Mouse (Mus musculus) megakaryocyte, adult 5-6 weeks (primary cell): ENCODE measurements around the gene Olfr1358. TPM values are rescaled to one million over a fixed set of nuclear protein-coding genes. Genes with fewer than 3 reads are reported as not detected.
"Not testable (repeated sequence)": the region's sequence is repeated elsewhere in the genome, so short reads cannot be mapped to it uniquely, and the experiment has no call there.

Experiments used
- ATAC-seq: 2 replicates; pipeline ENCODE4 v1.8.0; 2016; ENCODE audit warnings: mild to moderate bottlenecking, inconsistent platforms; ENCODE audit not compliant: poor library complexity, severe bottlenecking
- total RNA-seq, 2 experiments: library from RNA; stranded (forward) in 1 of 2; stranded (reverse) in 1 of 2; fragments of 153-499, 151-499 nt in 1 of 2; fragments of 221-1000, 200-1000 nt in 1 of 2; gene quantifications; 2 replicates each; pipeline versions ENCODE4 v1.2.3 to v1.2.4; 2015 to 2017

Olfr1358 gene
- total RNA-seq (2015) (not detected in 2 replicates), total RNA-seq (2017) (not detected in 2 replicates)

DNA sequence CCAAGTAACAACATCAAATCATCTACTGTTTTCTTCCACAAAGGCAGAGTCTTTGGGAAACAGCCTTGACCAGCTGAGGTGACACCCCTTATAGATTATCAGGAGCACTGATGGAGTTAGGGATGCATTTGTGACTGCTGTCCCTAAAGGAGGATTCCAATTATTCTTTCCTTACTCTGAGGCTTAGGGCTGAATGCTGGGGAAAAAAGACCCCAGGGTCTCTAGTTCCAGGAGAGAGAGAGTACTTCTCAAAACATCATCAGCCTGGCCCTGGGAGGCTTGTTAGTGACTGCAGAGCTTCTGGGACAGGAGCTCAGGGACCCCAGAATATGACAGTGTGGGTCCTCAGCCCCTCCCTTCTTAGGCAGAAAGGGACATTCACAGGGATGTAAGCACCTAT lies at the start of gene Olfr1358:
TSS of gene Olfr1358 (plus strand) at position 301 of the 400 bp plus-strand sequence.
- no peak for ATAC-seq

DNA sequence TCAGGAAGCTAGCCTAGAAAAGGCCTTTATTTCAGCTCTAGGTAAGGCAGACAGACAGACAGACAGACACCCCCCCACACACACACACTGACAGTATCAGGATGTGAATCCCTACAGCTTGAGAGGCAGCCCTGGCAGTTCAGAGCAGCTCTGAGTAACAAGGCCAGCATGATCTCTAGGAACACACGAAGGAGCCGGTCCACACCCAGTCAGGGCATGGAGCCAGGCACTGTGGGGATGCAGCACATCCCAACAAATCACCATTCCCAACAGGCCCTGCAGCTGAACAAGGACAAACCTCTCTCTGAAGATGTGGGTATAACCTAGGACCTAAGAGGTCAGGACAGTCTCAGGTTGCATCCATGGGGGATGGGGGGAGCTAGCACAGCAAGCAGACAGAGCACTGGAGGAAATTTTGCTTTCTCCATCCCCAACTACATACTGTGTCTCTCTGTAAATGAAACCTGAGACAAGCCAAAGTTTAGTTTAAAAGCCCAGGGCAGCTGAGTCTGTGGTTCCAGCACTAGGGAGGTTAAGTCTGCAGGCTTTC lies 49.4 kb upstream of the Olfr1358 start:
- no peak for ATAC-seq

DNA sequence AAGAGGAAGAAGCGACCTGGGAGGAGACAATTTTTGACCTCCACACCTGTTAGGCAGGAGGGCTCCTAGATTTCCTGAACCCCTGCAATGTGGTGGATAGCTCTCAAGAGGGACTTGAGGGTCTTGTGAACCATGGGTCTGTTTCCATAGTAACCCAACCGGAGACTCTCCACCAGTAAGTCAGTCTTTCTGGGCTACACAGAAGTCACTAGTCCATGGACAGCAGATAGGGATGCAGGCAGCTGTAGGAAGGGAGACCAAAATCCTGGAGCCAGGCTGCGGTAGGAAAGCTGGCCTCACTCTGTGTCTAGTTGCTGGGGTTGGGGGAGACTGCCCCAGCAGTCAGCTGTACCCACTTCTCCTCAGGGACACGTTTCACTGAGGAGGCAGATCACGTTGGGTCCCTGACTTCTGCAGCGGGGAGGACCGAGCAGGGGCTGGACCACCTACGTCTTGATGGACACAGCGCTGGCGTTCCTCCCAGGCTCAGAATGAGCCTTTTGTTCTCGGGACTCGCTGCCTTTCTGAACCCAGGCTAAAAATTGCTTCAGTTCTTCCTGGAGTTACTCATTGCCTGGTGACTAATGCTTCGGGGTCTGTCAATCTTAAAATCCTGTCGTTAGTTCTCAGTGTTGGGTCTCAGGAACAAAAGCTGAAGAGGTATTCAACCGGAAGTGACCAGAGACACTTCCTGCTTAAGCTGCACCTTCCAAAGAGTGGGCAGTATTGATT lies 46.5 kb upstream of the Olfr1358 start:
- peak; percentile 48 for ATAC-seq

DNA sequence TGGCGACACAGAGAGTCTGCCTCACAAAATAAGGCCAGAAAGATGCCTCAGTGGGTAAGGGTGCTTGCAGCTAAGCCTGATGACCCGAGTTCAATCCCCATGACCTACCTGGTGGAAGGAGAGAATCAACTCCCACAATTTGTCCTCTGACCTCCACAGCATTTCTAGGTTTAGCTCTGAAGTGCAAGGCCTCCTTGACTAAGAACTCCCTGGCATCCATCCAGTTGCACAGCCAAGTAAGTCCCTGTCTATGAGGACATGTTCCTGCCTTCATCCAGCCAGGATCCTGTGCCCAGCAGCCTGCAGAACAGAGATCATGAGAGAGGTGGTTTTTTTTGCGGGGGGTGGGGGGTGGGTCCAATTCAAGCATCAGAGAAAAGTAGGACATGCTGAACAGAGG lies 45.2 kb upstream of the Olfr1358 start:
- no peak for ATAC-seq

DNA sequence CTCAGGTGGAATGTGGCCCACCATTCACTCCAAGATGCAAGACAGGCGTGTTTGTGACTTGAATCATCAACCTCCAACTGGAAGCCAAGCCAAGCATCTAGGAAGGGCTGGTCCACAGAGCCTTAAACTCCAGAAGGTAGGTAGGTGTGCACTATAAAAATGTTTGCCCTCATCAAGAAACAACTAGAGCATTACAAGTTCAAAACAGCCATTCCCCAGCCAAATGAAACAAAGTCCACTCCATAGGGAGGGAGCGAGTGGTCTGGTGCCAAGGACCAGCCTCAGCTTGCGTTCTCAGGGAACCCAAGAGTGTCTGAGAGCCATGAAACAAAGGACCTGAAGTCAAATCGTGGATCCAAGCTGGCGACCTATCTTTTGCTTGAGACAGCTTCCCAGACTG lies 43.8 kb upstream of the Olfr1358 start:
- ATAC-seq = no peak

DNA sequence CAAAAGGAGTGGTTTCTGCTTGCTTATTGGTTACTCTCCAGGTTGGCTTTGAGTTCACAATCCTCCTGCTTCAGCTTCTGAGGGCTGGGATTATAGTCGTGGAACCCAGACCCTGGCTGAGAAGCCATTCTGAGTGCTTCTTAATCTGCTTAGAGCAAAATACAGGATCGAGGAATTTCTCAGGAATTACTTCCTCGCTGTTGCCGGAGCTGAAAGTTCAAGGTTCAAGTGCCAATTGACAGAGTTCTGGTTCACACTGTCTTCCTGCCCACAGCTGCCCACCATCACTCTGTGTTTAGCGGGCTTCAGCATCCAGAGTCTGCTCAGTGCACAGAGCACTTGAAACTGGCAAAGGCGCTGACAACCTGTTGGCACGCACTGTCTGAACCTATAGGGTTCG lies 42.5 kb upstream of the Olfr1358 start:
- ATAC-seq = no peak

DNA sequence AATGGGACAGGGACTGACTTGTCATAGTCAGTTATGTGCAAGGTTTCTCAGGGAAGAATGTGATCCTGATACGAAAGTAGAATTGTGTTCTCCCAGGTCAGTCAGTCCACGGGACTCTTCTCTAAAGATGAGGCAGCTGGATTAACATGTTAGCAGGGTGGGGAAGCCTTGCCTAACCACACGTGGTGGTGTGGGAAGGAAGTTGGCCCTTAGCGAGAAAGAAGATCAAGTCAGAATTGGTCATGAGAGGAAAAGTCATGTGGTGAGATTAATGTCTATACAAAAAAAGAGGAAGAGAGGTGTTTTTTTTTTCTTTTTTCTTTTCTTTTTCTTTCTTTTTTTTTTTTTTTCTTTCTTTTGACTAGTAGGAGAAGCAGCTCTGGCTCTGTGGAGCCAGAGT lies 40.4 kb upstream of the Olfr1358 start:
- peak; percentile 81 for ATAC-seq

DNA sequence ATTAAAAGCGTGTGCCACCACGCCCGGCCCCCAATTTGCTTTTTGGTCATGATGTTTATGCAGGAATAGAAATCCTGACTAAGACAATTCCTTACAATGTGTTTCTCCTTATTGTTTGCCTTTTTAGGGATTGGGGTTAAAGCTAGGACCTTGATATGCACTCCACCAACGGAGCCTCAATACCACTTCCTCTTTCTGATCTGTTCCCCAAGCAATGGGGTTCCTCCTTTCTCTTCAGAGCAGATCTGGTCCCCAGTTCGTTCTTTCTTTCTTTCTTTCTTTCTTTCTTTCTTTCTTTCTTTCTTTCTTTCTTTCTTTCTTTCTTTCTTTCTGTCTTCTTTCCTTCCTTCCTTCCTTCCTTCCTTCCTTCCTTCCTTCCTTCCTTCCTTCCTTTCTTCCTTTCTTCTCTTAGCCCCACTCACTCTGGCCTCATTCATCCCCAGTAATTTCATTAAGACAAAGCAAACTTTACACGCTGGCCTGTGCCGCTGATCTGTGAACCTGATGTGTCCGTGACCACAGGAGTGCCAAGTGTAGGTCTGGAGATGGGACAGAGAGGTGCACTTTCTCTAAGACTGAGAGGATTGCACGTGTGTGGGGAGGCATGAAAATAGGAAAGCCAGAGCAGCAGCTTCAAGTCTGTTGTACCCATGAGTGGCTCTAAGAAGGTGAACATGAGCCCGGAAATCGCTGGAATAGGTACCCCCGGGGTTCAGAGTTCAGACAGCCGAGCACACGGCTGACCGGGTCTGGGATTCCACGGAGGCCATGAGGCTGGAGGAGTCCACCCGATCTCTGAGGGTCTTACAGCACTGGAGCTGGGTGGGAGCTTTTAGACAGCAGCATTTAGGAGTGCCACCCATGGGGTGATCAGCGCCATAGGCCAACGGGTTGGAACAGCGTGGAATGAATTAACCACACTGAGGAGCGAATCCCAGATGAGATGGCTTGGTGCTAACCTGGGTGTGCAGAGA lies 36.0 kb upstream of the Olfr1358 start:
- ATAC-seq = peak; percentile 57

DNA sequence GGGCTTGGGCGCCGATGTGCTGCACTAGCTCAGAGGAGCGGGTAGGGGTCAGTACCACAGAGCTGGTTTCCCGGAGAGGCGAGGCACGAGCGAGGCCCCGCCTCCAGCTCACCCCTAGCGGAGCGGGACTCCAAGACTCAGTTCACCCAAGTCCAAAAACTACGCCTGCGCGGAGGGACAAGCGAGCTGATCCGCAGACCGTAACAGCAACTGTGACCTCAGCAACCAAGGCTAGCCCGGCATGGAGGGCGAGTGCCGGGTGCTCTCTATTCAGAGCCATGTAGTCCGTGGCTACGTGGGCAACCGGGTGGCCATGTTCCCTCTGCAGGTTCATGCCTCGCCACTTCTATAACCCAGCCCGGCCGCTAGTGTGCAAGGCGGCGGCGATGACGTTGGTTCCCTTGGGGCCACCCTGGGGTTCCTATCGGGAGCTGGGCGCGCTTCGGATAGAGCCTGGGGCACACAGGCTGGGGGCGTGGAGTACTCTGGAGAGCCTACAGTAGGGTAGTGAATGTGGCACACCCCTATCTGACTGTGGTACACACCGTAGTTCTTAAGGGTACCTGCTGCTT lies 35.2 kb upstream of the Olfr1358 start:
- peak; percentile 83 for ATAC-seq

DNA sequence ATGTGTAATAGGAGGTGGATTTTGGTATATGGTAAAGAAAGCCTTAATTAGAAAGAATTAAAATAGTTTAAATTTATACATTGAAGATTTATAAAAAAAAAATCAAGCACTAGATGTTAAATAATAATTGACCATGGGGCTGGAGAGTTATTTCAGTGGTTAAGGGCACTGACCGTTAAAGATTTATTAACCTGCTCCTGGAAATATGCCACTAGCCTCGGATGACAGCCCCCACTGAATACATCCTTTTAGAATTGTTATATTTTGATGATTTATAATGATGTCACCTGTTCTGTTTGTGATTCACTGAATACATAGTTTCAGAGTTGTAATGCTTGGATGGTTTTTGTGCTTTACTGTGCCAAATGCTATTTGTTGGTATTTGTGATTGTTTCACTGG lies 31.9 kb upstream of the Olfr1358 start:
- not testable (repeated sequence) for ATAC-seq

DNA sequence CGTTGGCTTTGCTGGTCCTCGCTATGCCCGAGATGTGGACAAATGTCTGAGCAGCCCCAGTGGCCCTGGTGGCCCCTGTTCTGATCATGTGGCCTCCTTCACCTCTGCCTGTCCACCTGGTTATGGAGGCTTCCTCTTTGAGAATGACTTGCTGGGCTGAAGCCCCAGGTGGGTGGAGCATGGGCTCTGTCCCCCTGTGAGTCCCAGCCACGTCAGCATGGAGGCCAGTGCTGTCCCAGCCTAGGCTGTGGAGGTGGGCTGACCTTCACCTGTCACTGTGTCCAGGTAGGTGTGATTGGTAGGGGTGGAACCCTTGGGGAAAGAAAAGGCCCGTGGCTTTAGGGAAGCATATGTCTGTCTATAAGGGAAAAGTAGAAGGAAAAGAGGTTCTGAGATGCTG lies 30.4 kb upstream of the Olfr1358 start:
- no peak for ATAC-seq

DNA sequence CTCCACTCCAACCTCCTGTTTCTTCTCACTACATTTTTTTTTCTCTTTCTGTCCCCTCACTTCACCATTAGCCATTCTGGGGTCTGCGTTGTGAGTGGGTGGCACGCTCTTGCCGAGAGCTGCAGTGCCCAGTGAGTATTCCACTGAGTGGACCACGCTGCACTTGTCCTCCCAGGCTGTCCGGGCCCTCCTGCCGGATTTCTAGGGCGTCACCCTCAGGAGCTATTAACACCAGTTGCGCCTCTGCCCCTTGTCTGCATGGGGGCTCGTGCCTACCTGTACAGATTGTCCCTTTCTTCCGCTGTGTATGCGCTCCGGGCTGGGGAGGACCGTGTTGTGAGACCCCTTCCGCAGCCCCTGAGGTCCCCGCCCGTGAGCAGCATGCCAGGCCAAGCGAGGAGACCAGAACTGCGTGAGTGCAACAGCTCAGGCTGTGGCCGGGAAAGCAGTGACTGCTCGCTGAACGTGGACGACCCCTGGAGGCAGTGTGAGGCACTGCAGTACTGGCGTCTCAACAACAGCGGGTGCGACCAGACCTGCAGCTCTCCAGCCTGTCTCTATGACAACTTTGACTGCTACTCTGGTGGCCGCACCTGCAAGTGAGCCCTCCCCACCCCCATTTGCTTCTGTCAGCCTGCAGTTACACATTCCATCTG lies 29.7 kb upstream of the Olfr1358 start:
- peak; percentile 99 for ATAC-seq

DNA sequence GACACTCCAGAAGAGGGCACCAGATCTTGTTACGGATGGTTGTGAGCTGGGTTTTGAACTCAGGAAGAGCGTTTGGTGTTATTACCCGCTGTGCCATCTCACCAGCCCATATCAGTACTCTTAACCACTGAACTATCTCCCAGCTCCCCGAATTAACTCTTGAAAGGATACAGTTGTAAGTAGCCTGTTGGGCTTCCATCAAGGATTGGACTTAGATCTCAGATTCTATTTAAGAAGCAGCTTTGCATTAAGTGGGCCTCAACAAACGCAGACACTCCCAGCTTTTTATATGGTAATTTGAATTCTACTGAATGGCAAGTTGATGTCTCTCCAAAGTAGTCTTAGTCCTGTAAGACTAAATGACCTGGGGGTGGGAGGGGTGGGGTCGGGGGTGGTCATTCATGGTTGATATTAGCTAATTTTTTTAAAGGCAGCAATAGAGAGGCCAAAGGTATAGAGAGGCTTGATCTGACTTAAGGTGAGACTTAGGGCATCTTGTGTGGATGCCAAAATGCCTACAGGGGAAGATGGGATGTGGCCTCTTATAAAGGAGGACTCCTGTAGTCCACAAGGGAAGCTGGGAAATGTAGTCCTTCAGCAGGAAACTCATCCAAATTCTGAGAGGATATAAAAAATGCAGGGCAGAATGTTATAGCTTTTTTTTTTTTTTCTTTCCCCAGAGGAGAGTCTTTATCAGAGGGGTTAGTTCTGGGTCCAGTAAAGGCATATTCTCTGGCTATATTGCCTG lies 14.1 kb upstream of the Olfr1358 start:
- ATAC-seq = no peak

DNA sequence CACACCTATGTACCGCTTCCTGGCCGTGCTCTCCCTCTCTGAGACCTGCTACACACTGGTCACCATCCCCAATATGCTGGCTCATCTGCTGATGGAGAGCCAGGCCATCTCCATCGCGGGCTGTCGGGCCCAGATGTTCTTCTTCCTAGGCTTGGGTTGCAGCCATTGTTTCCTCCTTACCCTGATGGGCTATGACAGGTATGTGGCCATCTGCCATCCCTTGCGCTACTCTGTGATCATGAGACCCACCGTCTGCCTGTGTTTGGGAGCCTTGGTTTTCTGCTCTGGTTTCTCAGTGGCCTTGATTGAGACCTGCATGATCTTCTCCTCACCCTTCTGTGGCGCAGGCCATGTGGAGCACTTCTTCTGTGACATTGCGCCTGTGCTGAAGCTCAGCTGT lies 2.6 kb downstream of the Olfr1358 start:
- ATAC-seq = no peak

DNA sequence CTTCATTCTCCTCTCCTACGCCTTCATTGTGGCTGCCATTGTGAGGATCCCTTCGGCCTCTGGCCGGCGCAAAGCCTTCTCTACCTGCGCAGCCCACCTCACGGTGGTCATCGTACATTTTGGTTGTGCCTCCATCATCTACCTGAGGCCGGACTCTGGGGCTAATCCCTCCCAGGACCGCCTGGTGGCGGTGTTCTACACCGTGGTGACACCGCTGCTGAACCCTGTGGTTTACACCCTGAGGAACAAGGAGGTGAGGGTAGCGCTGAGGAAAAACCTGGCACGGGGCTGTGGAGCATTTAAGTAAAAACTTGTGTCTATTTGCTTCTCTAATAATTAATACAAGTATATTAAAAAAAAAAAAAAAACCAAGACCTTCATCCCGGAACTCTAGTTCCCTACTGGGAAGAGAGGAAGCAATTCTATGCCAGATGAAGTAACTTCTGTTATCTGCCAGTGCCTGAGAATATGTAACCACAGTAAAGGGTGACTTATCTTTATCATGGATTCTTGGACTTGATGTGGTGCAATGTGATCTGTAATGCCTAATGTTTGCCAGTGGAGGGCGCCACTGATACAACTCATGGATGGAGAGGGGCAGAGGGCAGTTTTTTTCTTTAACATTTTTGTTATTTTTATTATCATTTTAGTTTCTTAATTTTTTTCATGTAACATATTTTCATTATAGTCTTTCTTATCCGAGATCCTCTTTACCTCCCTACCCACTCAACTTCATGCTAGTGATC lies 3.2 kb downstream of the Olfr1358 start:
- ATAC-seq = peak; percentile 54

DNA sequence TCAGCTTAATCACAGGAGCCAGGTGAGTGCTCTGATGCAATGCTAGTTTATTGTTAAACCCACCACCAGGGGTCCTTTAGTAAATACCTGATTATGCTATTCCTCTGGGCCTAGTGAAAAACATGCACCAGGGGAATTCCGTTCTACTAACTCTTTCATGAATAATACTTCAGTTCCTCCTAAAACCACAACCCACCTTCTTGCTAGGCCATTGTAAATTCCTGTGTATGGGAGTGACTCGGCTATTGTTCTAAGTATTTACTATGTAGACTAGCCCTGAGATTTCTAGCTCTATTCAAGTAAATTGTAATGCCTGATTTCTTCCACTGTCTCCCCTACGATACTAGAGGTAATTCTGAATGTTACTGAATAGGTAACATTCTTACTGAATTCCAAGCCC lies 7.8 kb downstream of the Olfr1358 start:
- ATAC-seq = not testable (repeated sequence)

DNA sequence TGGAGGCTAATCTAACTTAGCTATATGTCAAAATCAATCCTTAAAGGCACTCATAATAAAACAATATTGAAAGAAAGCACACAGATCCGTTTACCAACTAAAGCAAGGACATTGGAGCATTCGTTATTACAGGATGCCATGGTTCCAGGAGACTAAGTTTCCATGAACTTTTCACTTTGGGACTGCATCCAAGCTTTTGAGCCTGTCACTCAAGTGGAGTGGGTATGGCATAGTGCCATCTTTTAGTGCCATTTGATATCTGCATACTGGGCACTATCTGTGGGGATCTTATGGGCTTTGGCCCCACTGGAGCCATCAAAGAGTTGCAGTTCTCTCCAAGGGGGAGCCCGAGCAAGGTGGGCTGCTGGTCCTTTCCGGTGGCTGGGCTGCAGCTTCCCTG lies 8.3 kb downstream of the Olfr1358 start:
- no peak for ATAC-seq

DNA sequence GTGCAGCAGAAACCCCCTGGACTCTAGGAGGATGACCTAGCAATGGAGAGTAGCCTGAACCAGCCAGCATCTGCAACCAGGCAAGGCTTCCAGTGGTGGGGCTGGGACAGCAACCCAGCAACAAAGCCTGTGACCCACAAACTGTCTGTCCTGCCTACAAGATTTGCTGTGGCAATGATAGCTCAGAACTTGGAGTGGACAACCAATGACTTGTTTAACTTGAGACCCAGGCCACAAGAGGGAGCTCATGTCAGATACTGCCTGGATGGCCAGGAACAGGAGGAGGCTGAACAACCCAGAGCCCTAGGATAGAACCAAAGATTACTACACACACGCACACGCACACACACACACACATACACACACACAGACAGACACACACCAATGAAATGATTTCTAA lies 23.7 kb downstream of the Olfr1358 start:
- ATAC-seq = no peak

DNA sequence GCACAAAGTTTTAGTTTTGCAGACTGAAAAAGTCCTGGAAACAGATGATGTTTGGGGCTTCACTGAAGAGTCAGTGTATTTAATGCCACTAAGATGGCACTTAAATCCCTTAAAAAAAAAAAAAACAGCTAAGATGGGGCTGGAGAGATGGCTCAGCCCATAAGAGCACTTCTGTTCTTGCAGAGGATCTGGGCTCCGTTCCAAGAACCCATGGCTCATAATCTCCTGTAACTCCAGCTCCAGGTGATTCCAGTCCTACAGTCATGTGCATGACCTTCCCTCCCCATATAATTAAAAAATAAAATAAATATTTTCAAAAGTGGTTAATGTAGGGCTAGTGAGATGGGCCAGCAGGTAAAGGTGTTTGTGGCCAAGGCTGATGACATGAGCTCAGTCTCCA lies 47.8 kb downstream of the Olfr1358 start:
- no peak for ATAC-seq
